Mouse (Mus musculus): Measurements from ENCODE around the gene Ccnf.

Gene Ccnf

GRCm38 (mm10) chr17:24251320-24252069 is at the start of gene Ccnf:
TSS of gene Ccnf (minus strand) at chr17:24251484.
- DNase-seq (ENCODE audit: low spot score in 2 of 2), result peak; percentile 96 to 97

DNA sequence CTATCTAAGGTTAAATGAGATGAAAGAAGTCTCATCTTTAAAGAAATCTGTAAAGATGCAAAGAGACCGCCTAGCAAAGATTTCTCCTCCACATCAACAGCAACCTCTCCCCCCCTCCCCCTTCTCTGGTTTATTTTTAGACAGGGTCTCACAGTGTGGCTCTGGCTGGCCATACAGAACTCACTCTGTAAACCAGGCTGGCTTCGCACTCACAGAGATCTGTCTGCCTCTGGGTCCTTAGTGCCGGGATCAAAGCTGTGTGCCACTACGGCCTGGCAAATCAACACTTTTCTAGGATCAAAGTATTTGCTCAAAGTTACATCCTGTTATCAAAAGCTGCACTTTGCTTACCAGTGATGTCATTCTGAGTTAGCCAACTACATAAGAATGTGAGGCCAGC is 49.4 kb upstream of the Ccnf start:
- DNase-seq (ENCODE audit: low spot score in 2 of 2), result no peak

- no peak for DNase-seq (ENCODE audit: low spot score in 2 of 2)
Observed at GRCm38 (mm10) chr17:24289338-24289737, 38.1 kb upstream of the Ccnf start.

DNA sequence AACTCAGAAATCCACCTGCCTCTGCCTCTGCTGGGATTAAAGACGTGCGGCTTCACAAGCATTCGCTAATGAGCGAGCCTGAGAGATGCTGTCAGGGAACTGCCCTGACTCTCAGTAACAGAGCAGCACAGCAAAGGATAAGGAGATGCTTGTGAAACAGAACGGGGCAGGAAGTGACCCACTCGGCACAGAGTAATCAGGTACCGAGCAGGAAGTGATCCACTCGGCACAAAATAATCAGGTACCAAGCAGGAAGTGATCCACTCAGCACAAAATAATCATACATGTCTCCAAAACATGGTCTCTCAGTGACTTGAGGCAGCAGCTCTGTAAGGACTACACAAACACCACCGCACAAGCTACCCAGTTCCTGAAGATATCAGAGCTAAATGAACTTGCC is 37.2 kb upstream of the Ccnf start:
- no peak for DNase-seq (ENCODE audit: low spot score in 2 of 2)

GRCm38 (mm10) chr17:24285680-24286079 is 34.4 kb upstream of the Ccnf start:
- DNase-seq (ENCODE audit: low spot score in 2 of 2), result no peak

DNA sequence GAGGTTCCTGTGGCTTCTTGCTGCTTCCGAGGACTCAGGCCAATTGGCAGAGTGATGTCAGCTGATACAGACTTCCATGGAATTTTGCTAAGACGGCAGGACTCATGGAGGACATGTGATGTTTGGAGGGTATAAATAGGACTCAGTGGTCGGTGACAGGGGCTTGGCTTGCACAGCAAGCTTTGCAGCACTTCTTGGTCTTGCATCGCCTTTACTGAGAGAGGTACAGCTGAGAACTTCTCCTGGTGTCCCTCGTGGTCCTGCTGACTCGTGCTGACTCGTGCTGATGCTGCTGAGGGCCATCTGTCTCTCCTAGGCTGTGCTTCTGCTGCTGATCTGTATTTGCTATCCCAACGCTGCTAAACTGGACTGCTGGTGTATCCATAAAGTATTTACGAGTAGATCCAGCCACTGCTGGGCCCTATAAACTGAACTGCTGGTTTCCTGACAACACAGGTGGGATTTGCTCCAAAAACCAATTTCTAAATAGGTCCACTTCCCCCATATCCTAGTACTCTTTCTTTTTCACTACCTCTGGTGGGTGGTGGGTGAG is 32.1 kb upstream of the Ccnf start:
- no peak for DNase-seq (ENCODE audit: low spot score in 2 of 2)

GRCm38 (mm10) chr17:24282637-24283036 is 31.4 kb upstream of the Ccnf start:
- no peak for DNase-seq (ENCODE audit: low spot score in 2 of 2)

- DNase-seq (ENCODE audit: low spot score in 2 of 2), result no peak
Observed at GRCm38 (mm10) chr17:24279907-24280306, 28.6 kb upstream of the Ccnf start.

GRCm38 (mm10) chr17:24267133-24267532 is 15.8 kb upstream of the Ccnf start:
- no peak for DNase-seq (ENCODE audit: low spot score in 2 of 2)

- no peak for DNase-seq (ENCODE audit: low spot score in 2 of 2)
Observed at GRCm38 (mm10) chr17:24264766-24265165, 13.5 kb upstream of the Ccnf start.

GRCm38 (mm10) chr17:24260516-24260915 is 9.2 kb upstream of the Ccnf start:
- no peak for DNase-seq (ENCODE audit: low spot score in 2 of 2)

GRCm38 (mm10) chr17:24259702-24260101 is 8.4 kb upstream of the Ccnf start:
- DNase-seq (ENCODE audit: low spot score in 2 of 2), result no peak

DNA sequence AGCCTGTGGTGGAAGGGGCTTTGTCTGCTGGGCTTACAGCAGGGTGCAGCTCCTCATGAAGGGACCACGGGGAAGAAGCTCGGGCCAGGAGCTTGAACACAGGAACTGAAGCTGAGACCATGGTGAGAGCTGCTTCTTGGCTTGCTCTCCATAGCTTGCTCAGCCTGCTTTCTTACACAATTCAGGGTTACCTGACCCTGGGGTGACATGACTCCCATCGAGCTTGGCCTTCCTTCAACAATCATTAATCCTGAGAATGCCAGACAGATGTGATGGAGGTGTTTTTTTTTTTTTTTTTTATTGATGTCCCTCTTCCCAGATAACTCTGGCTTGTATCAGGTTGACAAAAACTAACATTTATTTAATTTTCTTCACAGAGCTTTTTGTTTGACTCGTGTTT is 7.7 kb upstream of the Ccnf start:
- no peak for DNase-seq (ENCODE audit: low spot score in 2 of 2)

- DNase-seq (ENCODE audit: low spot score in 2 of 2), result no peak
Observed at GRCm38 (mm10) chr17:24252329-24252728, 1.0 kb upstream of the Ccnf start.

DNA sequence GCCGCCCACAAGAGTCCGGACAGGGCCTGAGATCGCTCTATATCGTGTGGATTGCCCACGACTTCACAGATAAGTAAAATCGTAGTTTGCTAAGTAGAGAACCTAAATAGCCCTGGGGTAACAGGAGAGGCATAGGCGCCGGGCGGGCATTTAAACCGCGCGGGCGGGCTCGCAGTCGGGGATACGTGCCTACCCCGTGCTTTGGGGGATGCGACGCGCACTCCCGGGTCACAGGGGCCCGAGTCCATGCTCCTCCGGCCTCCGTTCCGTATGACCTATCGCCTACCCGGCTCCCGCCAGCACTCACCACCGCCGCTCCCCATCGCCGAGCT is 330 bp downstream of the Ccnf start:
- no peak for DNase-seq (ENCODE audit: low spot score in 2 of 2)

GRCm38 (mm10) chr17:24248641-24249040 is 2.6 kb downstream of the Ccnf start:
- no peak for DNase-seq (ENCODE audit: low spot score in 2 of 2)

GRCm38 (mm10) chr17:24244061-24244460 is 7.2 kb downstream of the Ccnf start:
- DNase-seq (ENCODE audit: low spot score in 2 of 2), result no peak

- DNase-seq (ENCODE audit: low spot score in 2 of 2), result no peak
Observed at GRCm38 (mm10) chr17:24243311-24243969, 7.8 kb downstream of the Ccnf start.

DNA sequence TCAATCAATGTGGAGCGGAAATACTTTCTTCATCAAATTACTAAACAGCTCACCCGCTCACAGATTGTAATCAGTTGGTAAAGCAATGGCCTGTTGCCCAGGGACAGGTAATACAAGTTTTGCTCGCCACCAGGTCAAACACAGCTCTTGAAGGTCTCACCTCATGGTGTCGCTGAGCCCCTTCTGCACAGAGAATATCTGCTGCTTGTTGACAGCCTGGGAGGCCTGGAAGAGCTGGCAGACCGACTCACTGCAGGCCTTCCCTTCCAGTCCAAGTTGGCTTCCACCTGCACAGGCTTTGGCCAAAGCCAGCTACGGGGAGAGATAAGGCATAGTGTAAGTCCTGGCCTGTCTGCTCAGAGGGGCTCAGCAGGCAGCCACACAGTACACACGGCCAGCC is 14.4 kb downstream of the Ccnf start:
- DNase-seq (ENCODE audit: low spot score in 2 of 2), result peak; percentile 40 to 43

- DNase-seq (ENCODE audit: low spot score in 2 of 2), result no peak
Observed at GRCm38 (mm10) chr17:24236479-24236878, 14.8 kb downstream of the Ccnf start.

DNA sequence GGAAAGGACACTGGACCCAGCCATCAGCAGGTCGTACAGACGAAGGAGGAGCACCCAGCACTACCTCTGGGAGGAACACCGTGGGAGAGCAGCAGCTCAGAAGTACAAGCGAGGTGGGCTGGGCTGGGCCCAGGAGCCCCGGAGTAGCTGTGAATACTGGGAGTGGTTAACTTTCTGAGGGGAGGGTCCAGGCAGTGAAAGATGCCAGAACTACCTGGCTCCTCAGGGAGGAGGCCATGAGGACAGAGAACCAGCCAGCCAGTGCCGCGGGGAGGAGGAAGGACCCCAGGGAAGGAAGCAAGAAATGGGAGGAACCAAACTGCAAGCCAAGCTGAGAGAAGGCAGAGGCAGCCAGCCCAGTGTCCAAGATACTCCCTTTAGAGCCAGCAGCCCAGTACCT is 23.3 kb downstream of the Ccnf start:
- DNase-seq (ENCODE audit: low spot score in 2 of 2), result no peak

GRCm38 (mm10) chr17:24226721-24227120 is 24.6 kb downstream of the Ccnf start:
- DNase-seq (ENCODE audit: low spot score in 2 of 2), result no peak

GRCm38 (mm10) chr17:24225851-24226250 is 25.4 kb downstream of the Ccnf start:
- DNase-seq (ENCODE audit: low spot score in 2 of 2), result no peak
